Mouse (Mus musculus) inflammation-experienced regulatory T-cells, adult 16 weeks (primary cell): ENCODE measurements around the gene Etnppl. TPM values are rescaled to one million over a fixed set of nuclear protein-coding genes. Genes with fewer than 3 reads are reported as not detected.

Experiments used
- polyA plus RNA-seq: library from polyadenylated mRNA; unstranded; fragments of 100-300 nt; shearing (Covaris generic); gene quantifications from one replicate; pipeline ENCODE4 v1.2.1, GENCODE M21; 2017

Etnppl gene
- not detected for polyA plus RNA-seq

GRCm38 (mm10) chr3:130617439-130617898 is at the start of gene Etnppl:
Gene Etnppl (plus strand): TSS chr3:130617448.

Other genes with a start within 250 kb of the Etnppl start
- 235 TPM for gene Ostc, start 92.0 kb downstream of the Etnppl start, polyA plus RNA-seq
- 804 TPM for gene Rpl34, start 113.0 kb downstream of the Etnppl start, polyA plus RNA-seq